Mouse (Mus musculus) thymus, adult 18-20 months (tissue): ENCODE data around the gene Cpm.
"Not testable (repeated sequence)": the region's sequence is repeated elsewhere in the genome, so short reads cannot be mapped to it uniquely, and the experiment has no call there.

Source experiments
- DNase-seq, 2 experiments: peaks; one replicate each; pipeline ENCODE4 v3.0.0; 2022; ENCODE audit warnings: mixed read lengths in 2 of 2

Cpm gene

GRCm38 (mm10) chr10:117691389-117691968 is 62.2 kb downstream of the Cpm start:
- no peak for DNase-seq

GRCm38 (mm10) chr10:117692173-117692572 is 62.9 kb downstream of the Cpm start:
- no peak for DNase-seq

- DNase-seq, result no peak
Observed at GRCm38 (mm10) chr10:117692953-117693352, 63.7 kb downstream of the Cpm start.

DNA sequence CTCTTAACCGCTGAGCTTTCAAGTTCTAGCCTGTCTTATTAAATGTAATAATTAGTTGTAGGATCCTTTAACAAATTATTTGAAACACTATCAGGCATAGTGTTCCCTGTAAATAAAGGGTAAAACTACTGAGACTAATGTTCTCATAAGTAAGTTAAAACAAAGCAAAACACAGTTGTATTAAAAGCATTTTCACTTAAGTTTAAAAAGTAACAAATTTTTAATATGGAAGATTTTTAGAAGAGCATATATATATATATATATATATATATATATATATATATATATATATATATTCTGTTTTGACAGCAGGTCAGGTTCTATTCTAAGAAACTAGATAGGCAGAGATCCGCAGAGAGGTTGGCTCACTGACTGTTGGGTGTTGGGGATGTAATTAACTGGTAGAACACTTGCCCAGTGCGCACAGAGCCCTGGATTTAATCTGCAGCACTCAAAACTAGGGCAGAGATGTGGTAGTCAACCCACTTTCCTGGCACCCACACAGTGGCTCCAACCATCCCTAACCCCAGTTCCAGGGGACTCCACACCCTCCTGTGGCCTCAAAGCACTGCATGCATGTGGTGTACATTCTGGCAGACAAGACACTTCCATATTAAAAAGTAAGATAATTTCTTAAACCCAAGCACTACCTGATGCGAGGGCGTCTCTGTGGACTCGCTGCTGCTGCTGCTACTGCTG is 65.1 kb downstream of the Cpm start:
- no peak for DNase-seq

DNA sequence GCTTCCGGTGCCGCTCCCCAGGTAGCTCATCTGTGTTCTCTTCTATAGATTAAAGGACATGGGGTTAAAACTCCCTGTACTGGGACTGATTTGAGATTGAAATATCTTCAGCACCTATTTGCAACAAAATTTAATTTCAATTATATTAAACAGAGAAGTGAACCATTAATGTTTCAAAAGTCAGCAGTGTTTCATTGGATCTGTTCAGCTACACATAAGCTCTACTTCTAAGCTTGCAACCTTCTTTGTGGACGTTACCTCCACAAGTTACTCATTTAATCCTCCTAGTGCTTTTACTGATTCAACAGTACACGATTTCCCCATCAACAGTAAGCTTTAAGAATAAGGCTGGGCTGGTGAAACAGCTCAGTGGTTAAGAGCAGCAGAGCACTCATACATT is 65.7 kb downstream of the Cpm start:
- no peak for DNase-seq

DNA sequence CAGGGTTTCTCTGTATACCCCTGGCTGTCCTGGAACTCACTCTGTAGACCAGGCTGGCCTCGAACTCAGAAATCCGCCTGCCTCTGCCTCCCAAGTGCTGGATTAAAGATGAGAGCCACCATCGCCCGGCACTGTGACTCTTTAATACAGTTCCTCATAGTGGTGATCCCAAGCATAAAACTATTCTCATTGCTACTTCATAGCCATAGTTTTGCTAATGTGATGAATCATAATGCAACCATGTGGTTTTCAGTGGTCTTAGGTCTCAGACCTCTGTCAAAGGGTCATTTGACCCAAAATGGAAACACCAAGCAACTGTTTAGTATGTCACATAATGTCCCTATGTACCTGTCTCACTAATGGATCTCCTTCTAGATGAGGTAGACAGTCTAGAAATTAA is 66.3 kb downstream of the Cpm start:
- DNase-seq, result no peak

GRCm38 (mm10) chr10:117696021-117696826 is 66.9 kb downstream of the Cpm start:
- DNase-seq, result no peak

- no peak for DNase-seq
Observed at GRCm38 (mm10) chr10:117696827-117697560, 67.7 kb downstream of the Cpm start.

DNA sequence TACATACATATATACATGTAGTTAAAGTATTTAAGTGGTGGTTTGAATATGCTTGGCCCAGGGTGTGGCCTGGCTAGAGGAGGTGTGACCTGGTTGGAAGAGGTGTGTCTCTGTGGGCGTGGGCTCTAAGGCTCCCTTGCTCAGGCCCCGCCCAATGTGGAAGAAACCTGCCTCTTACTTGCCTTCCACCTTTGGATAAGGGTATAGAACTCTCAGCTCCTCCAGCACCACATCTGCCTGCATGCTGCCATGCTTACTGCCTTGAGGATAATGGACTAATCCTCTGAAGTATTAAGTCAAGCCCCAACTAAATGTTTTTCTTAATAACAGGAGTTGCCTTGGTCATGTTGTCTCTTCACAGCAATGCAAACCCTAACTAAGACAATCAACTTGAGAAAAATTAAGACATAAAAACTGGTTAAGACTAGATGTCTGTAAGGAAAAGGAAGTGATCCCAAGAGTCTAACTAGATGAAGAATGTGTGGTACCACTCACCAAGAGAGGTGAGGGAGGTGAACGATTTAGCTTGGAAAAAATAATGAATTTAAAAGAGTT is 68.3 kb downstream of the Cpm start:
- DNase-seq, result no peak

- no peak for DNase-seq
Observed at GRCm38 (mm10) chr10:117698313-117699138, 69.2 kb downstream of the Cpm start.

DNA sequence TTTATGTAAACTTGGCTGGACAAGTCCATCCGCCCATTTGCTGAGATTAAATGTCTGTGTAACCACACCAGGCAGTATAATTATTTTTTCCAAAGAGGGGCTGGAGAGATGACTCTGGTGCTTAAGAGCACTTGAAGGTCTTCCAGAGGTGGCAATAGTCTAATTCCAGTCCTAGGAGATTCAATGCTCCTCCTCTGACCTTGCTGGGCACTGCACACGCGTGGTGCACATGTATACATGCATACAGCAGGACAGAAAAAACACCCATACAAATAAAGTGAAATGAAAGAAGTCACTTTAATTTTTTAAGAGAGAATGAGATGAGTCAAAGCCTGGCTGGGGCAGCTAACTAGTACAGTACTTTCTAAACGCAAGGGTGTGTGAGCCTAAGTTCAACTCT is 70.6 kb downstream of the Cpm start:
- no peak for DNase-seq

DNA sequence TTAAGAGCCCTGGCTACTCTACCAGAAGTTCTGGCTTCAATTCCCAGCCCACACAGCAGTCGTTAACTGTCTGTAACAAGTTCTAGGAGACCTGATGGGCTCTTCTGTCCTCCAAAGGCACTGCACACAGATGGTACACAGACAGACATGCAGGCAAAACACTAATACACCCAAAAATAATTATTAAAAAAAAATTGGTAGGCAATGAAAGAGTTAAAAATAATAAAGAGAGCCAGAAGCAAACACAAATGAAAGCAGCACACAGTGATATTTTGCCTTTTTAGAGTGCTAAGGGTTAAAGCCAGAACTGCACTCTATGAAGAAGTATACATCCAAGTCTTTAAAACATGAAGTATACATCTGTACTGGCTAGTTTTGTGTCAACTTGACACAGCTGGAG is 71.2 kb downstream of the Cpm start:
- no peak for DNase-seq

GRCm38 (mm10) chr10:117701034-117701829 is 71.9 kb downstream of the Cpm start:
- DNase-seq, result no peak

DNA sequence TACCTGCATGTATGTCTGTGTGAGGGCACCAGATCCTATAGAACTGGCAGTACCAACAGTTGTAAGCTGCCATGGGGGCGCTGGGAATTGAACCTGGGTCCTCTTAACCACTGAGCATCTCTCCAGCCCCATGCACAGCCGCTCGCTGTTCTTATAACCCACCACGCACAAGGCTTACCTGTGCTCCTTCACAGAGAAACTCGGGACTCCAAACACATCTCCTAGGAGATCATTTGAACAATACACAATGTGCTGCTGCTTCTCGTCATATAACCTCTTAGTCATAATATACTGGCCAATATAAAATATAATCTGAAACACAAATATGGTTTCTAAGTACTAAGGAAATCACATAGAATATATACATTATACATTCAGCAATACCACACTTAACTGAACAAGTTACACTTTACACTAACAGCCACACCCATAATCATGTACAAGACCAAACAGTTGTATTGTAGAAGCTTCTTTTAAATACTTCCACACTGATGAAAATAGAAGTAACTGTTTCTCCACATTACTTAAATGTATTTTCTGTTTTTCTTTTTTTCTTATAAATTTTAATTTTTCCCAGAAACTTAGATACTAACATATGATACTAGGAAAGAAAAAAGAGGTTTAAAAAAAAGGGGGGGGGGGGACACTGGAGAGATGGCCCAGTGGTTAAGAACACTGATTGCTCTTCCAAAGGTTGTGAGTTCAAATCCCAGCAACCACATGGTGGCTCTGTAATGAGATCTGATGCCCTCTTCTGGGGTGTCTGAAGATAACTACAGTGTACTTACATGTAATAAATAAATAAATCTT is 72.9 kb downstream of the Cpm start:
- no peak for DNase-seq

DNA sequence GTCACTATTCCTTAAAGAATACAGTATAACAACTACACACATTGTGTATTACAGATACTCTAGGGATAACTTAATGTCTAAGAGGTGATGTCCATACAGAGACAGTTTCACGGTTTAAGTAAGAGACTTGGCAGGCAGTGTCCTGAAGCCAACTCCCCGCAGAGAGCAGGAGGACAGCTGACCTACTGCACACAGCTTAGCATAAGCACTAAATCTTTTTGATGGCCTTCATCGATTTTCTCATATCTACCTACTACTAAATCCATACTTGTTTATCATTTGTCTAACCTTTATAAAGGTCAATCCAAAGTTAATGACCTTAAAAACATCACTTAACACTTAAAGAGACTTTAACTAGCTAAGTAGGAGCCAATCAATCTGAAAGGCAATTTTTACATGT is 74.2 kb downstream of the Cpm start:
- DNase-seq, result no peak

- DNase-seq, result not testable (repeated sequence)
Observed at GRCm38 (mm10) chr10:117704314-117704963, 75.1 kb downstream of the Cpm start.

GRCm38 (mm10) chr10:117704964-117705335 is 75.7 kb downstream of the Cpm start:
- no peak for DNase-seq

GRCm38 (mm10) chr10:117705806-117706205 is 76.5 kb downstream of the Cpm start:
- no peak for DNase-seq

DNA sequence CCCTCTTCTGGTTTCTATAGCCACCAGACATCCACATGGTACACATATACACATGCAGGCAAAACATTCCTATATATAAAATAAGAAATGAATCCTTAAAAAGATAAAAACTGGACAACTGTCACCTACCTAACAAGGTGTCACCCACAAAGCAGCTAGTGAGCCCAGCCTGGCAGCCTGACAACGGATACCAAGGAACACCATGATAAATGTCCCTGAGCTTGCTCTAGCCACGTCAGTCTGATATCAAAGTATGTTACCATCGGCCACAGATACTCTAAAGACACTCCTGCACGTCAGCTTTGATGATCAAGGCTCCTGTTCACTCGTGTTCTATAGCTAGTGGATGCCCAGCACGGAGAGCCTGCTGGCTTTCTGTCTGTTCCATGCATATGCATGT is 77.1 kb downstream of the Cpm start:
- no peak for DNase-seq
